Mouse (Mus musculus) heart, adult 2 months (tissue): ENCODE measurements around the gene Clec16a.
A peak's percentile ranks its signal among the peaks of the same experiment; 100 is the strongest.

Experiments
- EP300 ChIP-seq: fragments of 200-500 bp; IDR thresholded peaks from 2 replicates; pipeline ENCODE4 v1.6.1; 2011; ENCODE audit warnings: low read depth, low read length, control low read depth; ENCODE audit not compliant: insufficient read depth
- POLR2A ChIP-seq: fragments of 200-500 bp; IDR thresholded peaks from 2 replicates; pipeline ENCODE4 v1.6.1; 2011; ENCODE audit warnings: mild to moderate bottlenecking, low read depth, low read length, control low read depth; ENCODE audit not compliant: insufficient read depth

- TF ChIP-seq EP300 (0 out of 2 replicates have a peak, but pooled peaks have one; percentile 58), POLR2A (peak; percentile 95)
These were observed 2.3 kb upstream of the Clec16a start, which contains the start of gene Dexi for GRCm38 (mm10) chr16:10542698-10543365.
